Mouse (Mus musculus) myocyte (in vitro differentiated cells): ENCODE results near the gene Tenm2.

Source experiments
- CEBPB ChIP-seq: IDR thresholded peaks from 2 replicates; pipeline ENCODE4 v1.6.1; 2011; ENCODE audit warnings: mild to moderate bottlenecking, moderate library complexity; ENCODE audit not compliant: poor library complexity, insufficient read depth, severe bottlenecking
- MAX ChIP-seq: IDR thresholded peaks from one replicate; pipeline ENCODE4 v1.6.1; 2011; ENCODE audit warnings: low read depth, mild to moderate bottlenecking, control low read depth
- MYOD1 ChIP-seq, 3 experiments: IDR thresholded peaks; one replicate each; pipeline ENCODE4 v1.6.1; 2011; ENCODE audit warnings: control low read depth in 2 of 3, low read depth in 2 of 3, mild to moderate bottlenecking in 2 of 3, moderate library complexity in 1 of 3; ENCODE audit not compliant: insufficient read length in 2 of 3, control insufficient read depth in 1 of 3
- MYOG ChIP-seq, 3 experiments: IDR thresholded peaks; one replicate each; pipeline ENCODE4 v1.6.1; 2011; ENCODE audit warnings: control low read depth in 2 of 3, low read depth in 2 of 3, mild to moderate bottlenecking in 2 of 3; ENCODE audit not compliant: insufficient read length in 2 of 3, control insufficient read depth in 1 of 3, insufficient read depth in 1 of 3
- POLR2A ChIP-seq: IDR thresholded peaks from one replicate; pipeline ENCODE4 v1.6.1; 2011; ENCODE audit warnings: low read depth, mild to moderate bottlenecking, control low read depth, moderate library complexity; ENCODE audit not compliant: insufficient read length
- REST ChIP-seq: IDR thresholded peaks from one replicate; pipeline ENCODE4 v1.6.1; 2011; ENCODE audit warnings: mild to moderate bottlenecking, control low read depth, moderate library complexity; ENCODE audit not compliant: insufficient read depth, insufficient read length
- TCF12 ChIP-seq: IDR thresholded peaks from one replicate; pipeline ENCODE4 v1.6.1; 2011; ENCODE audit warnings: mild to moderate bottlenecking, control low read depth; ENCODE audit not compliant: poor library complexity, insufficient read depth, severe bottlenecking
- USF1 ChIP-seq: IDR thresholded peaks from one replicate; pipeline ENCODE4 v1.6.1; 2011; ENCODE audit warnings: low read depth, mild to moderate bottlenecking, control low read depth, moderate library complexity

DNA sequence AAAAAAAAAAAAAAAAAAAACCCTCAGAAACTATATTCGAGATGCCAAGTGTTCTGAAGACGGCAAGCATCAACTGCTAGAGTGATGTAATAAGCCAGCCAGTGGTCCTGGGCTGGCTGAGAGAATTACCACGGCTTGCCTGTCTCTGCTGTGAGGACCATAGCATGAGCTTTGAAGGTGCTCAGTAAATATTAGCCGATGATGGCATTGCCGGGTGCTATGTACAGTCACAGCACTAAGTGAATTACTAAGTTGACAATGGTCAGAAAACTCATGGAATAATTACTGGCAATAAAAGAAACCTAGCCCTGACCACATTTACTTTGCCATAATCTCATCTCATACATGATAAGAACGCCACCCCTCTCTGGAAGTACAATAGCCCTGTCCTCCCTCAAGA is 549.5 kb downstream of the Tenm2 start:
- TF ChIP-seq USF1 (no peak), TCF12 (no peak), POLR2A (no peak), REST (no peak), MAX (no peak), CEBPB (no peak), MYOD1 (IDR thresholded peaks at IDR 0.05; ENCODE audit: control insufficient read depth in 1 of 3, insufficient read length in 2 of 3, low read depth in 2 of 3) (no peak), MYOG (IDR thresholded peaks at IDR 0.05; ENCODE audit: control insufficient read depth in 1 of 3, insufficient read depth in 1 of 3, insufficient read length in 2 of 3, low read depth in 2 of 3) (no peak)
